Mouse (Mus musculus) small intestine, adult 2 months (tissue): ENCODE measurements around the gene Fbh1. TPM values are rescaled to one million over a fixed set of nuclear protein-coding genes. Genes with fewer than 3 reads are reported as not detected.

ENCODE experiments used
- H3K27ac ChIP-seq: fragments of 200-500 bp; 2 replicates; pipeline ENCODE4 v1.5.1; 2012; ENCODE audit warnings: low read depth, low read length, control low read depth, inconsistent platforms; ENCODE audit not compliant: insufficient read depth
- H3K27me3 ChIP-seq: fragments of 200-500 bp; 2 replicates; pipeline ENCODE4 v1.6.1; 2012; ENCODE audit warnings: mild to moderate bottlenecking, moderate library complexity, low read length, inconsistent platforms; ENCODE audit not compliant: control insufficient read depth, insufficient read depth
- H3K36me3 ChIP-seq: fragments of 200-500 bp; 2 replicates; pipeline ENCODE4 v1.6.1; 2012; ENCODE audit warnings: mild to moderate bottlenecking, low read length, control low read depth, inconsistent platforms; ENCODE audit not compliant: control insufficient read depth, insufficient read depth
- H3K4me1 ChIP-seq: fragments of 200-500 bp; 2 replicates; pipeline ENCODE4 v1.6.1; 2012; ENCODE audit warnings: low read length, inconsistent platforms, mixed read lengths; ENCODE audit not compliant: control insufficient read depth, insufficient read depth, insufficient read length
- H3K4me3 ChIP-seq: fragments of 200-500 bp; 2 replicates; pipeline ENCODE4 v1.5.1; 2012; ENCODE audit warnings: low read depth, mild to moderate bottlenecking, control low read depth, inconsistent platforms, low read length, moderate library complexity
- CTCF ChIP-seq: fragments of 200-500 bp; IDR thresholded peaks from 2 replicates; pipeline ENCODE4 v1.5.1; 2012; ENCODE audit warnings: low read depth, mild to moderate bottlenecking, control low read depth, inconsistent platforms, low read length, moderate library complexity, mixed read lengths; ENCODE audit not compliant: insufficient replicate concordance, insufficient read length; ENCODE audit errors: extremely low read depth
- POLR2A ChIP-seq: fragments of 200-500 bp; IDR thresholded peaks from 2 replicates; pipeline ENCODE4 v1.6.1; 2012; ENCODE audit warnings: low read depth, mild to moderate bottlenecking, control low read depth, inconsistent platforms, low read length, moderate library complexity
- WGBS: fragments of 180-500 bp; shearing (Covaris S2); methylation state at CpG from one replicate; pipeline ENCODE4 v1.1.7; 2018; 5-methylcytosine and 5-hydroxymethylcytosine counted together
- polyA plus RNA-seq: library from polyadenylated mRNA; depleted of rRNA; stranded (reverse); fragments of >200 nt; gene quantifications from 2 replicates; pipeline ENCODE4 v1.2.3, GENCODE M21; 2012; rRNA removed

The Fbh1 gene
- polyA plus RNA-seq, 1 experiment = 21.4 TPM

- WGBS = 92% methylated on average over 4 of the region's 4 CpGs
- Histone ChIP-seq H3K4me3 (no peak overlapping the region), H3K36me3 (no peaks in the 10 kb centered on the region), H3K4me1 (peaks cover 10% of the 10 kb centered on the region), H3K27me3 (no peaks in the 10 kb centered on the region), H3K27ac (no peak overlapping the region)
- TF ChIP-seq POLR2A (no peak), CTCF (no peak)
These were observed 84.0 kb downstream of the Fbh1 start for GRCm38 (mm10) chr2:11693352-11693751.

Other genes starting within 250 kb of the Fbh1 start
- gene Pfkfb3, start 223.5 kb downstream of the Fbh1 start, polyA plus RNA-seq = 14.2 and 15.5 TPM in 2 replicates
- gene Rbm17, start 173.4 kb downstream of the Fbh1 start, polyA plus RNA-seq = 6.4 and 14.0 TPM in 2 replicates
- gene Gm17490, start 151.3 kb downstream of the Fbh1 start, polyA plus RNA-seq = not detected in 2 replicates
- gene Il2ra, start 134.8 kb downstream of the Fbh1 start, polyA plus RNA-seq = 0.11 and 0.33 TPM in 2 replicates
- gene Il15ra, start 72.3 kb downstream of the Fbh1 start, polyA plus RNA-seq = 29.0 and 33.8 TPM in 2 replicates
- 24.9 and 52.1 TPM in 2 replicates for gene Ankrd16, start 294 bp upstream of the Fbh1 start, polyA plus RNA-seq